Mouse (Mus musculus) gonadal fat pad, adult 2 months (tissue): ENCODE measurements around the gene Nxn. TPM values are rescaled to one million over a fixed set of nuclear protein-coding genes. Genes with fewer than 3 reads are reported as not detected.

ENCODE experiments used
- DNase-seq: peaks from one replicate; pipeline ENCODE4 v3.0.0-alpha.2; 2012; ENCODE audit warnings: low read depth
- polyA plus RNA-seq: library from polyadenylated mRNA; depleted of rRNA; stranded (reverse); fragments of >200 nt; gene quantifications from 2 replicates; pipeline ENCODE4 v1.2.3, GENCODE M21; 2012

The Nxn gene
- polyA plus RNA-seq, 1 experiment: 21.9 TPM

- DNase-seq: no peak
Observed at GRCm38 (mm10) chr11:76401398-76401797, 2.5 kb upstream of the Nxn start.

DNA sequence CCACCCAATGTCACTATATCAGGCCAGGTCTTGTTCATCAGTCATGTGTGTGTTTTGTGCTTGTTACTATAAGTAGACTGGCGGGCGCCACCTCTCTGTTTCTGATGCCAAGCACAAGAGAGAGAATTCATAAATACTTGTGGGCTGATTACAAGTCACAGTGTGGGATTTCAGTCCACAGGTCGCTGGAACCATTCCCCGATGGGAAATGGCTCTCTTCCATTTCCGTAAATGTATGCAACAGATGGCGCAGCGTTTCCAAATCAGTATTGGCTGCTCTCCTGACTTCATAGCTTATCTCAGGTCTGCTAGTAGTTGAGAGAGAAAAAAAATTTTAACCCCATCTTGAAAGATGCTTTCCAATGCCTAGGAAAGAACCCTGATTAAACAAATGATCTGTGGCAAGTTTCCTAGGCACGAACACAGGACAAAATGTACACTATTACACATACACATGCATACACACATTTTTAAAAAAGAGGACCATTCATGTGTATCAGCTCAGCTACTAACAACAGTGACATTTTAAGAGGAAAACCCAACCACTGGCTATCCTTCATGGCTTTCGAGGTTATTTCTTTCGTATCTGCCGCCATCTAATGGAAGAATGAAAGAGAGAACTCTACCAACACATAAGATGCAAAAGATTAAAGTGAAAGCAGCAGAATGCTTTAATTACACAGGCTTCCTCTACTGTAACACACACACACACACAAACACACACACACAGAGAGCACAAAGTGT lies 819 bp upstream of the Nxn start:
- no peak for DNase-seq

GRCm38 (mm10) chr11:76398312-76398797 lies 585 bp downstream of the Nxn start:
- no peak for DNase-seq

- no peak for DNase-seq
Observed at GRCm38 (mm10) chr11:76397650-76398311, 1.2 kb downstream of the Nxn start.

DNA sequence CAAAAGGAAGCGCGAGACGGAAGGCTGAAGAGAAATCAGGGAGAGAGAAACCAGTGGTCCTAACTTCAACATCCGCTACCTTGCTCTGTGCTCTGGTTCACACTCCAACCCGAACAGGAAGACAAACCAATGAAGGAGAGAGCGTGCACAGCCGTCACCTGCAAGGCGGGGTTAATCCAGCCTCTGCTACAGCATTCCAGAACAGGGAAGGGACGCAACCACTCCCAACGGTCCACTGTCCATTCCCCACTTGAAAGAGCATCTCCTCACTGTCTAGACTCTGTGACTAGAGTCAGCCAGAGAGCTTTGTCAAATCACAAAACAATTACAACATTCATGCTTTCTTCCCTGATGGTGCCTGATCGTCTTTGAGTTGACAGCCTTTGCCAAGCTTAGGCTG lies 5.9 kb downstream of the Nxn start:
- no peak for DNase-seq

DNA sequence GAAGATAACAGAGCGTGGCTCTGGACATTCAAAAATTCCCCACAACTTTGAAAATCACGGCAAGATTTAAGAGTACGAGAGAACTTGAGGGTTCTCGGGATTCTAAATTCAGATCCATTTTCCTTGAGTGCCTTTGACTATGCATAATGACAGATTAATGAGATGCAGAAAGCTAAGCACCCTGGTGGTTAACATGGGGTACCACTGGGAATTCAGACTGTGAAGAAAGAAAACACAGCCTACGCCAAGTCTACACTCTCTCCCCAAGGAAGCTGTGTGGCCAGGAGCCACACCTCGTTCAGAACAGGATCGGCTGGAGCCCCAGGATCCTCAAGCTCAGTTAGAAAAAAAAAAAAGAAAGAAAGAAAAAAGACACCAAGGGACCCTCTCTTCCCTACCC lies 6.4 kb downstream of the Nxn start:
- no peak for DNase-seq

- DNase-seq: no peak
Observed at GRCm38 (mm10) chr11:76388711-76389110, 10.2 kb downstream of the Nxn start.

- no peak for DNase-seq
Observed at GRCm38 (mm10) chr11:76387097-76387496, 11.8 kb downstream of the Nxn start.

DNA sequence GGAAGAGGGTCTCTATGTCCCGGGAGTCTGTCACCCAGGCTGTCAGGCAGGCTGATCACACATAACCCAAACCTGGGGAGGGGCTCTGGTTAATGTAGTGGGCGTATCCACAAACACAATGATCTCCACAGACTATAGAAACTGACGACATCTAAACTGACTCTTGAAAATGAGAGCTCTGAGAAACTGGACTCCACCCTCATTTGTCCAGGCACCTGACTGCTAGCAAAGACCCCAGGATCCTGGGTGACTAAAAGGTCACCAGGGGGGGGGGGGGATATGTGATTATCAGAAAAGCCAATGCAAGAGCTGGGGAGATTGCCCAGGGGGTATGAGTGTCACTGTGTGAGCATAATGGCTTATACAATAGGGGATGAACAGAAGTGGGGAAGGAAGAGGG lies 13.2 kb downstream of the Nxn start:
- DNase-seq: no peak

DNA sequence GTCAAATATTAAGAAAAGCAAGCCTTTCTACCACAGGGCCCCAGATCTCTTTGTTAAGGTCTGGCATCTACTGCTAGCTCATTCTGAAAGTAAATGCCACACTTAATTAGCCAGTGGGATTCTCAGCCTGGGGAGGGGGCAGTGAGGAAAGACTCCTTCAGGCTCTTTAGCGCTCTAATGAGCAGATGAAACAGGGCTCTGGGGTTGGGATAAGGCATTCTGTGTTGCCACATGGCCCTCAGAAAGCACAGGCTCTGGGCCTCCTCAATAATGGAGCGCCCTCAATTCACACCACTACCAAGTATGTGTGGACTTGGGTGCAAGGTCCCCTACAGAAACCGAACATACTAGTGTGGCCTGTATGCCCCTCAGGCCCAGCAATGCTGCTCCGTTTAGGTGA lies 13.9 kb downstream of the Nxn start:
- DNase-seq: no peak

DNA sequence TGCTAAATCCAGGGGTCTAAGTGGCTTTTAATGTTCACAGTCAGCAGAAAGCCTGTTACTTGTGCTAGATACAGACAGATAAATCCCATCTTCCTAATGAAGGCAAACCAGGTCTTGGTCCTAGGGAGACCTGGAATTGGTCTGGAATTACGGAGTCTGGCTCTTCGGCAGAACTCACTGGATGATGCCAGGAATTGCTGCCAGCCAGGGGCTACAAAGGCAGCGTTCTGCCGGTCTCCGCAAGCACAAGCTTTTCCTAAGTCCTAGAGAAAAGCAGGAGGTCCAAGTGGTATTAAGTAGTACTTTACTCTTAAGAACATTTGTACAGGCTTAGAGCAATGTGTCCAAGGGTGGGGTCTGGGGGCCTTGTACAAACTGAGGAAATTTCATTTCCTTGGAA lies 14.6 kb downstream of the Nxn start:
- no peak for DNase-seq

DNA sequence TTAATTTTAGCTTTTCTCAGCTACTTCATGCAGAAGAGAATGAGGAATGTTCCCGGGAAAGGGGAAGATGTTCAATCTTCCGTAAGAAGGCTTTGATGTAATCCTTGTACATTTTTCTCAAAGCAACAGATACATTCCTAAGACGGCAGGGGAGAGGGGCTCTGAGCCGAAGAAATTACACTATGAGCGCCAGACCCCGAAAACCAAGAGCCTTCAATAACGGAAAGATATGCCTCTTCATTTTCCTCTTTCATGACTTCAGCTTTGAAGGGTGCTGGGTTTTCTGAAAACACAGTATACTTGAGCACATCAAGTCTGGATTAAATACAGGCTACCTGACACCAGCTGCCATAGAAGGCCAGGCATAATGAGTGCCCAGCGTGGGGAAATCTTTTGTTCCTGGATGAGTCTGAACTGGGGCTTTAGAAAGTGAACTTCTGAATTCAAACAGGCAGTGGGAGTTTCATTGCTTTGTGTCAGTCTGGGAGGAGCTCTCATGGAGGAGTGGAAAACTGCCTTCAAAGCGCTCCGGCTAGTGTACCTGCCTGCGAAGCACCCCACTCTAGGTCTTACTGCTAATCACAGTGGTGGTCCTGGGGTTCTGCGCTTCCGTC lies 16.1 kb downstream of the Nxn start:
- DNase-seq: no peak

DNA sequence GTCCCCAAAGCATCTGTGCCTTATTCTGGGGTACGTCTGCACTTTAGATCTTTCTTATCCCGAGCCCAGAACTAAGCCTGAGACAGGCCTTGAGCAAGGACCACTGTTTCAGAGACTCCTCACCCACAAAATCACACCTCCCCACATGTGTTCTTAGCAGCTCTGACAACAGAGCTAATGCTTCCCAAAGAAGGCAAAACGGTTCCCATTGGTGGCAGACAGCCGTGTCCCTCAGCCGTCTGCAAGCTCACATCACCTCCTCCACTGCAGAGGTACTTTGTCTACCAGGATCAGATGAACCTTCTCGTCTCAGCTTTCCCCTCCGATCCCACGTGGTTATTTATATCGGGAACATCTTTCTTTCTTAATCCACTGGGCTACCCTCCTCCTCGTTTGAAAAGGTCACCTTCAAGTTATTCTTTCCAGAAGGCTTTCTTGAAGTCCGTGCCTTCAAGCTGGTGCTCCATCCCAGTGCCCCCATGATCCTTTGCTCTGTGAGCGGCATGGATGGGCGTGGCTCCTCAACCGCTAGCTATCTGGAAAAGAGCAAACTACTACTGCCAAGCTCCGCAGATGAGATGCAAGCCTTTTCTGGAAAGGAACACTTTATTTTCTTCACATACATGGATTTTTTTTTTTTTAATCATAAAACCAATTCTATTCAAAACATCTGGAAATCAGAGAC lies 17.6 kb downstream of the Nxn start:
- DNase-seq: no peak

- no peak for DNase-seq
Observed at GRCm38 (mm10) chr11:76379921-76380544, 18.9 kb downstream of the Nxn start.

DNA sequence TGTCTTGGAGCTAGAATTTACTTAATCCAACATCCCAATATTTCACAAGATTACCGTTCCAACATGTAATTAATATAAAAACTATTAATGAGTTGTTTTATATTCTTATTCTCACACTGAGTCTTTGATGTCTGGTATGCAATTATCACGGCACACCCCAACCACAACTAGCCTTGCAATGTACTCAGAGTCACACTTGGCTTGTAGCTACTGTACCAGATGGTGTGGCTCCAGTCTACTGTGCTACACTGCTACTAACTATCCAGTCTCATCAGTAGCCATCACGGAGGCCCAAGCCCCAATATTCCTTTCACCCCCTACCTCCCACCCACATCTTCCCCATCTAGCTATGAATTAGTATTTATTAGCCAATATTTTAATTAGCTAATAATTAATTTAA lies 22.5 kb downstream of the Nxn start:
- DNase-seq: no peak

DNA sequence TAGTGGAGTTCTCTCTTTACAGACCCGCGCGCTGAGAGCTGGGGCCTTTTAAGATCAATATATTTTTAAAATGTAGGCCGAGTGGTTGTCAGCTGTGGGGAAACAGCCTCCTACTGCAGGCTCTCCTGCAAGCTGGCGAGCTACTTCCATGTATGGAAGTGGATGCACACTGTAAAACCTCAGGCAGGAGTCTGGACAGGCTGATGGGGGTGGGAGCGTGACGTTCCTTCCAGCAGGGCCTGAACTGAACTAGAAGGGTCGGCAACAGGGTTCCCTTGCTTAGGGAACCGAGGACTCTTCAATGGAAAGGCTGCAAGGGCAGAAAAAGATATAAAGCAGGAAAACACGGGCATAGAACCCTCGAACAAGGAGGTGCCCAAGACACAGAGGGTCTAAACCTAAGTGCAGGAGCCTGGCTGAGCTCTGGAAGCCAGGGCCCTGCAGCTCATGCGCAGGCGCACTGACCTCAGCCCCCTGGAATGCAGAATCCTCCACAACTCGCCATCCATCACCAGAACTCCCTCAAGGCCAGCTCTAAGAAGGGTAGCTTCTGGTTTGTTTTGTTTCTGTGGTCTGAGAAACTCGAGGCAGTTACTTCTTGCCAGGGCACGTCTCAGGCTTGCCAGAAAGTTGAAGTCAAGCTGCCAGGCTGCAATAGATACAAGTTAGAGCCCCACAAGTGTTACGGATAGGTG lies 24.3 kb downstream of the Nxn start:
- no peak for DNase-seq

DNA sequence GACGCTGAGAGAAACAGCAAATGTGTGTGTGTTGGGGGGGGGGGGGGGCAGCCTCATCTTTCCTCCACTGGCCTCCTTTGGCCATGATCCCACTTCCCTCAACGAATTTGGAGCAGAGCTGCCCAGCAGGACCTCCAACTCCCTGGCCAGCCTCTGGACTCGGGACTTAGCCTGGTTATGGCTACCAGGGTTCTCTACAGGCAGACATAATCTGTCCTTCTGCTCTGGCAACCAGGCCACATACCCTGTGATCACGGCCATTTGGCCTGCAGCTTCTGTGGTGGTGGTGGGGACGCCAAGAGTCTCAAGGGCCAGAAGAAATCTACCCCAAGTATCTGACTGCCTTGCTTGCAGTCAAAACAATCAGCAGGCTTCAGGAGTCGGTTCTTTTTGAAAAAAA lies 26.4 kb downstream of the Nxn start:
- DNase-seq: no peak

DNA sequence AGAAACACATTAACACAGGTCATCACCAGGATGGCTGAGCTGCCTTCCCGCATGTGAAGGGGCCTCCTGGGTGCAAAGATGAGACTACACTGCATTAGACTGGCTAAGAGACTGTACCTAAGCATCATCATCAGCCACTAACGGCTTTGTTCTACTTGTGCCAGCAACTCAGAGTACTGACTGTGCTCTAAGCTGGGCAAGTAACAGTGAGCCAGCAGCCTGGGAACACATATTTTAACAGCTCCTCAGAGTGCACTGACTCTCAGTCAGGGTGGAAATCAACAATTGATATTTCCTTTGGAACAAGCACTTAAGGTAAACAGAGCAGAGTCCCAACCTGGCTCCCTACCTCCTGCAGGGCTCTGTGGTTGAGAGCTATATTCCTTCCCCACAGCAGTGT lies 26.8 kb downstream of the Nxn start:
- DNase-seq: no peak

DNA sequence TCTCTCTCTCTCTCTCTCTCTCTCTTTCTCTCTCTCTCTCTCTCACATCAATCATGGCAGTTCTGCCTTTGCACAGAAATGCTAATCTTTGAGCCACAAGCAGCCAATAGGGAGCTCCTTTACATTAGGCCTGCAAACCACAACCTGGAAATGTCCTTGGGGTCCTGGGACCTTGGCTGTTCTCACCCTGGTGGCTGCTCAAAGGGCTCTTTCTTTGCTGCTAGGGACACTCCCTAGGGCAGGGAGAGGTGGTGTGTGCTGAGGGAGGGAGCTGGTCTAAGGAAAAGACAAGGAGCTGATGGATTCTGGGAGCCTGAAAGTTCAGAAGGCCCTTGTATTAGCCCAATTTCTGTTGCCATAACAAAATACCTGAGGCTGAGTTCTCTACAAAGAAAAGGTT lies 28.4 kb downstream of the Nxn start:
- DNase-seq: no peak

DNA sequence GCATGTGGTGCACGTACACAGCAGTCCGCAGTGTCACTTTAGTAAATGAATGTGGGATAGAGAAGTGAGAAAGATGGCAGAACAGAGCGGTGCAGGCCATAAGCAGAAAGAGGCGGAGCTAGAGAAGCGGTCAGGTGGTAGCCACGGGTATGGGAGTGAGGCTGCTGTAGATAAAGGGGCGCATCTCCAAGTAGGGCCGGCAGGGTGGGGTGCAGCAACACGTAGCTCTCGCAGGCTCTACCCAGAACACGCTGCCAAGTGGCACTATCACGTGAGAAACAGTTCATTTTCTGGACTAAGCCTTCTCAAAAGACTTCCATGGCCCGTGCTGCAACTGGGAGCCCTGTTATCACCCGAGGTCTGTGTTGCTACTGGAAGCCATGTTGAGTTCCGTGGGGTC lies 32.2 kb downstream of the Nxn start:
- no peak for DNase-seq

GRCm38 (mm10) chr11:76364038-76364437 lies 34.9 kb downstream of the Nxn start:
- no peak for DNase-seq
